Mouse (Mus musculus) MEL (cell line): ENCODE measurements around the gene Afg1l. TPM values are rescaled to one million over a fixed set of nuclear protein-coding genes. Genes with fewer than 3 reads are reported as not detected.

Experiments used
- DNase-seq: peaks from one replicate; pipeline ENCODE4 v3.0.0; 2011; ENCODE audit warnings: low read depth, low spot score
- H3K27ac ChIP-seq: 2 replicates; pipeline ENCODE4 v1.5.1; 2012; ENCODE audit warnings: low read depth, mild to moderate bottlenecking, control low read depth, low read length, moderate library complexity; ENCODE audit not compliant: control insufficient read depth
- H3K27me3 ChIP-seq, 2 experiments: fragments of 150-350 bp in 1 of 2; sonication (generic) in 1 of 2; 2 replicates each; pipeline ENCODE4 v1.6.1; 2012; ENCODE audit warnings: low read length in 2 of 2, mild to moderate bottlenecking in 2 of 2, improper control_type of control experiment in 1 of 2, moderate library complexity in 1 of 2; ENCODE audit not compliant: insufficient read depth in 2 of 2, control insufficient read depth in 1 of 2
- H3K36me3 ChIP-seq, 2 experiments: 2 replicates each; pipeline ENCODE4 v1.6.1; 2012 to 2014; ENCODE audit warnings: low read length in 2 of 2, improper control_type of control experiment in 1 of 2, inconsistent platforms in 1 of 2, mild to moderate bottlenecking in 1 of 2; ENCODE audit not compliant: insufficient read depth in 2 of 2, control insufficient read depth in 1 of 2
- H3K4me1 ChIP-seq, 2 experiments: fragments of 150-350 bp in 1 of 2; sonication (generic) in 1 of 2; 2 replicates each; pipeline ENCODE4 v1.6.1; 2012; ENCODE audit warnings: low read length in 2 of 2, improper control_type of control experiment in 1 of 2, mild to moderate bottlenecking in 1 of 2; ENCODE audit not compliant: insufficient read depth in 2 of 2, control insufficient read depth in 1 of 2
- H3K4me3 ChIP-seq, 2 experiments: fragments of 150-350 bp in 1 of 2; sonication (generic) in 1 of 2; 2 replicates each; pipeline ENCODE4 v1.5.1; 2012; ENCODE audit warnings: low read depth in 2 of 2, low read length in 2 of 2, mild to moderate bottlenecking in 2 of 2, moderate library complexity in 2 of 2, control low read depth in 1 of 2, improper control_type of control experiment in 1 of 2; ENCODE audit not compliant: control insufficient read depth in 1 of 2, insufficient read depth in 1 of 2
- H3K79me2 ChIP-seq: 2 replicates; pipeline ENCODE4 v1.6.1; 2012; ENCODE audit warnings: mild to moderate bottlenecking, low read length, moderate library complexity; ENCODE audit not compliant: control insufficient read depth, poor library complexity, insufficient read depth
- H3K9ac ChIP-seq: 2 replicates; pipeline ENCODE4 v1.6.1; 2012; ENCODE audit warnings: low read depth, mild to moderate bottlenecking, control low read depth, low read length, moderate library complexity; ENCODE audit not compliant: control insufficient read depth, poor library complexity, severe bottlenecking
- H3K9me3 ChIP-seq: fragments of 150-350 bp; sonication (generic); replicated peaks from 2 replicates; pipeline ENCODE4 v1.6.1; 2012; ENCODE audit warnings: mild to moderate bottlenecking, low read length, improper control_type of control experiment, moderate library complexity; ENCODE audit not compliant: insufficient read depth
- BHLHE40 ChIP-seq: IDR thresholded peaks from 2 replicates; pipeline ENCODE4 v1.6.1; 2012; ENCODE audit warnings: low read depth, mild to moderate bottlenecking, inconsistent platforms, low read length, improper control_type of control experiment, borderline replicate concordance
- CHD1 ChIP-seq: IDR thresholded peaks from 2 replicates; pipeline ENCODE4 v1.6.1; 2012; ENCODE audit warnings: low read depth, mild to moderate bottlenecking, inconsistent platforms, low read length, improper control_type of control experiment
- CHD2 ChIP-seq: IDR thresholded peaks from 2 replicates; pipeline ENCODE4 v1.6.1; 2011; ENCODE audit warnings: low read length, improper control_type of control experiment
- CTCF ChIP-seq, 3 experiments: IDR thresholded peaks in 2 of 3; conservative IDR thresholded peaks in 1 of 3; 2 replicates each; pipeline ENCODE4 v1.5.1; 2011 to 2012; ENCODE audit warnings: low read length in 3 of 3, low read depth in 2 of 3, mild to moderate bottlenecking in 2 of 3, improper control_type of control experiment in 1 of 3, inconsistent platforms in 1 of 3, mixed read lengths in 1 of 3, moderate library complexity in 1 of 3; ENCODE audit not compliant: control insufficient read depth in 1 of 3, insufficient read depth in 1 of 3, poor library complexity in 1 of 3, severe bottlenecking in 1 of 3
- ELF1 ChIP-seq: IDR thresholded peaks from 2 replicates; pipeline ENCODE4 v1.6.1; 2014; ENCODE audit warnings: low read depth, mild to moderate bottlenecking, inconsistent platforms, low read length, improper control_type of control experiment, moderate library complexity
- EP300 ChIP-seq, 2 experiments: IDR thresholded peaks; 2 replicates each; pipeline ENCODE4 v1.6.1; 2011; ENCODE audit warnings: improper control_type of control experiment in 2 of 2, low read length in 2 of 2, low read depth in 1 of 2, mild to moderate bottlenecking in 1 of 2
- GABPA ChIP-seq: IDR thresholded peaks from 2 replicates; pipeline ENCODE4 v1.6.1; 2012; ENCODE audit warnings: low read depth, mild to moderate bottlenecking, inconsistent platforms, low read length, improper control_type of control experiment, moderate library complexity
- GATA1 ChIP-seq: IDR thresholded peaks from 2 replicates; pipeline ENCODE4 v1.6.1; 2011; ENCODE audit warnings: low read depth, low read length, improper control_type of control experiment
- JUND ChIP-seq: IDR thresholded peaks from 2 replicates; pipeline ENCODE4 v1.6.1; 2011; ENCODE audit warnings: low read depth, mild to moderate bottlenecking, improper control_type of control experiment, low read length
- MAFK ChIP-seq: IDR thresholded peaks from 2 replicates; pipeline ENCODE4 v1.6.1; 2011; ENCODE audit warnings: low read depth, mild to moderate bottlenecking, low read length, improper control_type of control experiment, borderline replicate concordance
- MAX ChIP-seq: IDR thresholded peaks from 2 replicates; pipeline ENCODE4 v1.6.1; 2011; ENCODE audit warnings: low read length, improper control_type of control experiment
- MAZ ChIP-seq: IDR thresholded peaks from 2 replicates; pipeline ENCODE4 v1.6.1; 2012; ENCODE audit warnings: low read depth, mild to moderate bottlenecking, inconsistent platforms, low read length, improper control_type of control experiment
- MEF2A ChIP-seq: IDR thresholded peaks from 2 replicates; pipeline ENCODE4 v1.6.1; 2014; ENCODE audit warnings: low read depth, mild to moderate bottlenecking, inconsistent platforms, low read length, improper control_type of control experiment; ENCODE audit not compliant: poor library complexity, insufficient replicate concordance, severe bottlenecking; ENCODE audit errors: extremely low read depth
- MYB ChIP-seq: IDR thresholded peaks from 2 replicates; pipeline ENCODE4 v1.6.1; 2011; ENCODE audit warnings: mild to moderate bottlenecking, low read depth, low read length, improper control_type of control experiment
- MYC ChIP-seq: IDR thresholded peaks from 2 replicates; pipeline ENCODE4 v1.6.1; 2011; ENCODE audit warnings: low read depth, mild to moderate bottlenecking, low read length, improper control_type of control experiment, moderate library complexity
- NRF1 ChIP-seq: IDR thresholded peaks from 2 replicates; pipeline ENCODE4 v1.6.1; 2014; ENCODE audit warnings: low read depth, mild to moderate bottlenecking, inconsistent platforms, low read length, improper control_type of control experiment, moderate library complexity; ENCODE audit not compliant: poor library complexity, insufficient read depth, severe bottlenecking
- SMC3 ChIP-seq: IDR thresholded peaks from 2 replicates; pipeline ENCODE4 v1.6.1; 2011; ENCODE audit warnings: low read depth, low read length, improper control_type of control experiment
- TAL1 ChIP-seq: IDR thresholded peaks from 2 replicates; pipeline ENCODE4 v1.6.1; 2012; ENCODE audit warnings: mild to moderate bottlenecking, inconsistent platforms, low read length, moderate library complexity, mixed read lengths
- TCF12 ChIP-seq: IDR thresholded peaks from 2 replicates; pipeline ENCODE4 v1.6.1; 2014; ENCODE audit warnings: low read depth, mild to moderate bottlenecking, inconsistent platforms, low read length, improper control_type of control experiment, moderate library complexity
- UBTF ChIP-seq: IDR thresholded peaks from 2 replicates; pipeline ENCODE4 v1.6.1; 2012; ENCODE audit warnings: low read depth, mild to moderate bottlenecking, inconsistent platforms, low read length, improper control_type of control experiment, moderate library complexity, borderline replicate concordance; ENCODE audit not compliant: insufficient read depth
- USF2 ChIP-seq, 2 experiments: IDR thresholded peaks; 2 replicates each; pipeline ENCODE4 v1.6.1; 2011 to 2012; ENCODE audit warnings: improper control_type of control experiment in 2 of 2, low read length in 2 of 2, borderline replicate concordance in 1 of 2, inconsistent platforms in 1 of 2, low read depth in 1 of 2, mild to moderate bottlenecking in 1 of 2; ENCODE audit not compliant: insufficient read depth in 1 of 2
- ZKSCAN1 ChIP-seq: IDR thresholded peaks from 2 replicates; pipeline ENCODE4 v1.6.1; 2012; ENCODE audit warnings: low read depth, mild to moderate bottlenecking, inconsistent platforms, low read length, improper control_type of control experiment, moderate library complexity
- ZMIZ1 ChIP-seq: IDR thresholded peaks from 2 replicates; pipeline ENCODE4 v1.6.1; 2012; ENCODE audit warnings: low read depth, mild to moderate bottlenecking, inconsistent platforms, low read length, improper control_type of control experiment, moderate library complexity
- ZNF384 ChIP-seq: IDR thresholded peaks from 2 replicates; pipeline ENCODE4 v1.6.1; 2012; ENCODE audit warnings: low read depth, mild to moderate bottlenecking, inconsistent platforms, low read length, improper control_type of control experiment
- polyA plus RNA-seq, 2 experiments: library from polyadenylated mRNA; stranded (reverse) in 1 of 2; unstranded in 1 of 2; fragments of >175 nt in 1 of 2; fragments of >200 nt in 1 of 2; gene quantifications; 2 replicates each; pipeline versions ENCODE4 v1.2.1 to v1.2.4; 2012; ENCODE audit warnings: low replicate concordance in 2 of 2, low read depth in 1 of 2; ENCODE audit not compliant: insufficient read length in 2 of 2, insufficient read depth in 1 of 2, missing spikeins in 1 of 2
- total RNA-seq: library from RNA; depleted of rRNA; stranded (reverse); fragments of 300-350 nt; gene quantifications from 2 replicates; pipeline ENCODE4 v1.2.3, GENCODE M21; 2012

Gene Afg1l
- total and polyA plus RNA-seq, 3 experiments = 3.4 to 3.7 TPM; not detected in 1

- TF ChIP-seq MAFK (no peak), CHD2 (peak; percentile 51)
- TF ChIP-seq, all 39 proteins: peak for 16
Measured at GRCm38 (mm10) chr10:42478341-42478720, at the start of gene Afg1l (continued).

- Histone ChIP-seq H3K9me3 (no peaks in the 10 kb centered on the region), H3K27ac (no peak overlapping the region), H3K4me1 (peaks cover 6% of the 10 kb centered on the region in 2 experiments), H3K27me3 (no peaks in the 10 kb centered on the region), H3K9ac (no peak overlapping the region), H3K4me3 (no peak overlapping the region), H3K79me2 (peaks cover 5% of the 10 kb centered on the region), H3K36me3 (peaks cover 15 to 28% of the 10 kb centered on the region in 2 experiments)
- peak; percentile 52 for TF ChIP-seq GATA1
- TF ChIP-seq EP300 (IDR thresholded peaks at IDR 0.05; ENCODE audit: low read depth in 1 of 2, low read length in 2 of 2) = peak; percentile 45 to 54; a peak in 2 of 4 replicates
- peak; percentile 65 for TF ChIP-seq TAL1
- no peak for TF ChIP-seq BHLHE40
- no peak for TF ChIP-seq CTCF (IDR thresholded peaks at IDR 0.05 in 2 of 3, conservative IDR thresholded peaks at IDR 0.05 in 1 of 3; ENCODE audit: control insufficient read depth in 1 of 3, insufficient read depth in 1 of 3, low read depth in 2 of 3, low read length in 3 of 3, poor library complexity in 1 of 3, severe bottlenecking in 1 of 3)
- no peak for TF ChIP-seq SMC3
- no peak for TF ChIP-seq UBTF
- 0 out of 2 replicates have a peak, but pooled peaks have one; percentile 14 for TF ChIP-seq TCF12
- DNase-seq = no peak
Measured at GRCm38 (mm10) chr10:42525682-42526081, 47.3 kb upstream of the Afg1l start.

- H3K27me3 ChIP-seq = no peaks in the 10 kb centered on the region
- DNase-seq = no peak
- peaks cover 11 to 12% of the 10 kb centered on the region in 2 experiments for H3K4me1 ChIP-seq
- no peak for TF ChIP-seq JUND
- no peak for TF ChIP-seq MAX
- TF ChIP-seq USF2 (IDR thresholded peaks at IDR 0.05; ENCODE audit: borderline replicate concordance in 1 of 2, insufficient read depth in 1 of 2, low read depth in 1 of 2, low read length in 2 of 2) = no peak
- no peak for TF ChIP-seq MYB
- TF ChIP-seq NRF1 = no peak
- no peak for TF ChIP-seq ELF1
- no peak for TF ChIP-seq MEF2A
- TF ChIP-seq MYC = no peak
- TF ChIP-seq GABPA = no peak
- no peak for TF ChIP-seq UBTF
- no peak for TF ChIP-seq ZNF384
- TF ChIP-seq ZMIZ1 = no peak
- no peak for TF ChIP-seq ZKSCAN1
- no peak for TF ChIP-seq BHLHE40
- TF ChIP-seq MAZ = no peak
- TF ChIP-seq CHD1 = no peak
- TF ChIP-seq CTCF (IDR thresholded peaks at IDR 0.05 in 2 of 3, conservative IDR thresholded peaks at IDR 0.05 in 1 of 3; ENCODE audit: control insufficient read depth in 1 of 3, insufficient read depth in 1 of 3, low read depth in 2 of 3, low read length in 3 of 3, poor library complexity in 1 of 3, severe bottlenecking in 1 of 3) = no peak
- no peak overlapping the region for H3K4me3 ChIP-seq
- H3K27ac ChIP-seq = no peak overlapping the region
- H3K79me2 ChIP-seq = peaks cover 18% of the 10 kb centered on the region
- no peak overlapping the region for H3K9ac ChIP-seq
- H3K36me3 ChIP-seq = peaks cover 22 to 32% of the 10 kb centered on the region in 2 experiments
- no peaks in the 10 kb centered on the region for H3K9me3 ChIP-seq
Measured at GRCm38 (mm10) chr10:42523556-42524162, 45.3 kb upstream of the Afg1l start.
